Mouse (Mus musculus) cerebellum, postnatal 14 days (tissue): ENCODE results near the gene Tmtc2.
A peak's percentile ranks its signal among the peaks of the same experiment; 100 is the strongest.

Experiments used
- DNase-seq, 2 experiments: peaks; one replicate each; pipeline ENCODE4 v3.0.0; 2021; ENCODE audit warnings: mixed read lengths in 2 of 2

Tmtc2 gene

DNA sequence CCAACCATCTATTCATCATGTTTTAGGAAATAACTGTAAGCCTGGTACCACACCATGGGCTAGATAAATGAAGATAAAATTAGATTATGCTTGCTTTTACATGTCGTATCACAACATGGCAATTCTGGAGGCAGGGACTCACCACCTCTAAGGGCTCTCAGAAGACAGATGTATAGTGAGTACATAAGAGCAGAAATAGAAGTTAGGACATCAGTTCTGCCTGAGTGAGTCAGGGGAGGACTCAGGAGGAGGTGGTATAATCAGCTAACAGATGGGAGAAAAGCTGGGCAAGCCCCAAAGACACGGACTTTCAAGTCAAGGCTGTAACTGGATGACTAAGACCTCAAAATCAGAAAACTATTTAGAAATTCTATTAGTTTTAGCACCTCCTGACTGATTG lies 288.0 kb downstream of the Tmtc2 start:
- DNase-seq = no peak

GRCm38 (mm10) chr10:105284171-105284570 lies 290.1 kb downstream of the Tmtc2 start:
- peak; percentile 60 to 68 for DNase-seq

DNA sequence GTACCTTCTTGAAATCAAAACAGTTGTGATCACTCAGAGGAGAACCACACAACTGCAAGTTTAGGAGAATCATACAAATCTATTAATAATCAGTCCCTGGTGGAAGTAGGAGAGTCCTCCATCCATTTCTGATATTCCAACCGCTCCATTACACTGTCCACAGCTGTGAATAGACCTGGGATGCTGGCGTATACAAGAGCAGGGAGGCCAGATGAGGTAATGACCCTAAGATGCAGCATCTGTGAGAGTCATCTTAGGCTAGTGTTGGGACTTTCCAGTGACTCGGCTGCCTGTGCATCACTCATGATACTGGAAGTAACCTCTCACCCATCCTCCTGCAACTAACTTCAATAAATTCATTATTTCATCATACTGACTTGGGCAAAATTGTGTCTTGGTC lies 293.3 kb downstream of the Tmtc2 start:
- no peak for DNase-seq

- DNase-seq = no peak
Observed at GRCm38 (mm10) chr10:105260053-105260452, 314.2 kb downstream of the Tmtc2 start.

- peak; percentile 53 to 68 for DNase-seq
Observed at GRCm38 (mm10) chr10:105238291-105238690, 336.0 kb downstream of the Tmtc2 start.

DNA sequence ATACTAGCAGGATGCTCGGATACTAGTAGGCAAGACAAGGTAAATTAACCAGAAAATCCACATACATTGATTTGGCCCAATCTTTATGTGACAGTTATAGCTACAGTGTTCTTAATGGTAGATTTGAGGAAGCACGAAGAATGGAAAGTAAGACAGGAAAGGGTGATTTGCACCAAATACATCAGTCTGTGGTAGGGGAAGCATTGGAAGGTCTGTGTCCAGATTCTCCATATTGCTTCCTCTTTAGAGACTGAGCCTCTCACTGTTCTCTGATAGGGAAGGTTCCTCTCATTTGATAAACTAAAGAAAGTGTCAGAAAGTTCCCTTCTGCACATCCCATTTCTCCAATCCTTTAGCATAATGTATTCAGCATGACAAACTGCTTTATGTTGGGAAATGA lies 341.4 kb downstream of the Tmtc2 start:
- no peak for DNase-seq

- no peak for DNase-seq
Observed at GRCm38 (mm10) chr10:105230416-105230815, 343.8 kb downstream of the Tmtc2 start.

- DNase-seq = no peak
Observed at GRCm38 (mm10) chr10:105228623-105229022, 345.6 kb downstream of the Tmtc2 start.

GRCm38 (mm10) chr10:105227631-105228030 lies 346.6 kb downstream of the Tmtc2 start:
- DNase-seq = no peak

- no peak for DNase-seq
Observed at GRCm38 (mm10) chr10:105225714-105226113, 348.5 kb downstream of the Tmtc2 start.

- no peak for DNase-seq
Observed at GRCm38 (mm10) chr10:105222904-105223303, 351.3 kb downstream of the Tmtc2 start.

DNA sequence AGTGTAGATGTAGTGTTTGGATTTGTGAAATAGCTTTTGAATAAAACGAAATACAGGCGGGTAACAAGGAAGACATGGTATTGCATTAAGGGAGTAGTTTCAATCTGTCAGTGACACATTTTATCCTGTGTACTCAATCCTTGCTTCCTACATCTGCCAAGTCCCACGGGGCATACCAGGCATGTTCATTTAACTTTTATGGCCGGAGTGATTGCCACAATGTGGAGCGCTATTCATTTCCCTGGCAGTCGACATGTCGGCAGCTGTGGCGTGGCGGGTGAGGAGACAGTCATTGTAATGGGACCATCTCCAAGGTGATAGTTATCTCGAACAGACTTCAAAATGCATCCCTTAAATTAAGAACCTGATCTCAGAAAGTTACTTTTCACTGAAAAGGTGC lies 372.8 kb downstream of the Tmtc2 start:
- peak; percentile 56 to 57 for DNase-seq

GRCm38 (mm10) chr10:105200678-105201077 lies 373.6 kb downstream of the Tmtc2 start:
- no peak for DNase-seq

DNA sequence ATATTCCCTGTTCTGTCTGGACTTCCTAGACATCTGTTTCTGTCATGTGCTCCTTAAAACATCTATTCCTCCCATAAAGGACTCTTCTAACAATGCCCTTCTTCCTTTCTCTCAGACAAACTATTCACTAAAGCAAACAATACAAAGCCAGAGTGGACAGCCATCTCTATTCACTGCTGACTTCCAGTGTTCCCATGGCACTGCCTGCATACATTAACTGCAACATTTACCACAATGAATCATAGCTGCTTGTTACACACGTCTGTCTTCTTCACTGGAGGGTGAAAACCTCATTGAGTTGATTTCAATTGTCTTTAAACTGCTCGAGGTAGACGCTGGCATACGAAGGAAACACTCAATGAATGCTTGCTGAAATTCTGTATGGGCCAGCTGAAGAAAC lies 374.2 kb downstream of the Tmtc2 start:
- DNase-seq = no peak

- no peak for DNase-seq
Observed at GRCm38 (mm10) chr10:105199515-105199914, 374.7 kb downstream of the Tmtc2 start.

- DNase-seq = no peak
Observed at GRCm38 (mm10) chr10:105195377-105195776, 378.9 kb downstream of the Tmtc2 start.

- DNase-seq = no peak
Observed at GRCm38 (mm10) chr10:105193756-105194460, 380.3 kb downstream of the Tmtc2 start.

GRCm38 (mm10) chr10:105192071-105192470 lies 382.2 kb downstream of the Tmtc2 start:
- no peak for DNase-seq

- DNase-seq = no peak
Observed at GRCm38 (mm10) chr10:105189746-105190145, 384.5 kb downstream of the Tmtc2 start.

GRCm38 (mm10) chr10:105186636-105187035 lies 387.6 kb downstream of the Tmtc2 start:
- no peak for DNase-seq

DNA sequence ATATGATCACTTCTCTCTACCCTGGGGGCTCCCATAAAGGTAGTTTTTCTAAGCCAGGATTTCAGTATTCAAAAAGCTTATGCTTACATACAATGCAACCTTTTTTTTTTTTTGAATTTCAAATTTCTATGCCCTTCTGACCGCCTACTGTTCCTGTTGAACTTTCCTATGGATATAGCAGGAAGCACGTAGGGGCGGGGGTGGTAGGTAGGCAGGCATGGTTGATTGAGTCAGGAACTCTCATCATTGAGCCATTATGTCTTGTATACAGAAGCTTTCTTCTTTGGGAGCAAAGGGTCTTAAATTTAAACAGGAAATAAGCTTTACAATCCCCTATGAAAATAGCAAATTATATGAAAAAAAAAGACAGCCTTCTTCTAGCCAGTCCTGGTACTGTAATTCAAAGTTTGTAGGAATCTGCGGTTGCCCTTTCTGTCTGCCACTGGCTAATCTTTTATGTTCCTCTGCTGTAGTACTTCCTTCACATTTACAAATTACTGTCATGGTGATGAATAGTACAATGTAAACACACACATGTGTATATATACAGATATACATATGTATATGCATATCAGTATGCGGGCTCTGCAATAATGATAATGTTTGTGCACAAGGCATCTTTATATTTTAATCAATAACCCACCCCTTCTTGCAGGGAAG lies 405.7 kb downstream of the Tmtc2 start:
- DNase-seq = no peak

GRCm38 (mm10) chr10:105165291-105165690 lies 409.0 kb downstream of the Tmtc2 start:
- DNase-seq = no peak

- no peak for DNase-seq
Observed at GRCm38 (mm10) chr10:105153789-105154188, 420.5 kb downstream of the Tmtc2 start.

DNA sequence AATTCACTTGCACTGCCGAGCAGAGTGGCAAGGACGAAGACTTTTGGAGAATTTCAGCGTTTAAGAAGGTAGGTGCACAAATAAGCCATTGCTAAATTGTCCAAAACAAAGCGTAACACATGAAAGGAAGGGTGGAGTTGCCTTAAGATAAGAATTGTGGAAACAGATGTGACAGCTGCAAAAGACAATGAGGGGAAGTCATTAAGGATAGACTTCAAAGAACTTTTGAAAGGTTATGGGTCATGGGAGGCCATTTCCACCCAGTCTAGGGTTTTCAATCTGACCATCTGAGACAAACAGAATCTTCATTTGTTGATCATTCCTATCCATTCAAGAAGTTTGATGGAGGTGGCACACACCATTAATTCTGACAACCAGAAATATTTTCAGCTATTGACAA lies 429.9 kb downstream of the Tmtc2 start:
- DNase-seq = no peak

GRCm38 (mm10) chr10:105142201-105142600 lies 432.1 kb downstream of the Tmtc2 start:
- no peak for DNase-seq
